Mouse (Mus musculus): ENCODE results near the gene Plpp7.
A peak's percentile ranks its signal among the peaks of the same experiment; 100 is the strongest.

DNA sequence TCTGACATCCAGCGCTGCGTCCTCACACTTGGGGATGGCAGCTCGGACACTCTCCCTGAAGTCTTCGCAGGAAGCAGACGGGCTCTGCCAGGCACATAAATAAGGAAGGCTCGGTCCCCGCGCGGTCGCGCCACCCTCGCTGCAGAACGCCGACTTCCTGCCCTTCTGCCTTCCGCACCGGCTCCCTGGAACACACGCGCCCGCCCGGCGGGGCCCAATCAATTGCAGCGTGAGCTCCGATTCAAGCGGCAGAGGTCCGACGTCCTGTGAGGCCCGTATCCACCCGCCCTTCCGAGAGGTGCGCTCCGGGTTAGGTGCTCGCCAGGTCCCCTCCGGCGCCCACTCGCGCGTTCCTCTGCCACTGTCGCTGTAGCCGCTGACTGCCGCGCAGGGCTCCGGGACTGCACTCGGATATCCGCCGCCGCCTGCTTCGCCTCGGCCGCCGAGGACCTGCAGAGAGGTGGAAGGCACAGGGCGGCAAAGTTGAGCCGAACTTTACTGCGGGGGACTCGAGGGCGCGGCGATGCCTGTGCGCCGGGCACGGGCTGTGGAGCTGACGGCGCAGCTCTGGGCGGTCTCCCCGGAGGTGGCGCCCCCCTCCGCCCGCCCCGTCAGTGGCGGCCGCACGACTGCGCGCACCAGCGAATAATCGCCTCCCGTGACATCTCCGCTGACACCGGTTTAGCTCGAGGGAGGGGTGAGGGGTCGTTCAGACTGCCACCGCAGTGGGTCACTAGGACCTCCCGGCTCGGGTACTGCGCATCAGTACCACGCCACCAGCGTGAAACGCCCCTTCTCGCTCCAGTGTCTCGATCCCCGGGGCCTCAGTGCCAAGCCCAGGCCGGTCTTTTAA lies 11.9 kb upstream of the Plpp7 start:
- TF ChIP-seq UBTF (IDR thresholded peaks at IDR 0.05; ENCODE audit: borderline replicate concordance, insufficient read depth, low read depth, low read length) = 0 out of 2 replicates have a peak, but pooled peaks have one; percentile 28
- TF ChIP-seq CTCF (IDR thresholded peaks at IDR 0.05 in 2 of 3, conservative IDR thresholded peaks at IDR 0.05 in 1 of 3; ENCODE audit: control insufficient read depth in 1 of 3, insufficient read depth in 1 of 3, low read depth in 2 of 3, low read length in 3 of 3, poor library complexity in 1 of 3, severe bottlenecking in 1 of 3) = peak in 2 of 3 experiments; percentile 38 to 54; a peak in 5 of 6 replicates

Measured in MEL (cell line).